Mouse (Mus musculus) adrenal gland, adult 18-20 months (tissue): Measurements from ENCODE around the gene Peg12. TPM values are rescaled to one million over a fixed set of nuclear protein-coding genes. Genes with fewer than 3 reads are reported as not detected.

ENCODE experiments used
- total RNA-seq, 2 experiments: library from RNA; stranded (reverse); gene quantifications; 1 replicate in 1 of 2; 2 replicates in 1 of 2; pipeline ENCODE4 v1.2.3; 2021

The Peg12 gene
- total RNA-seq, 2 experiments from 2014 or later: 0.64 to 1.1 TPM

Other genes starting within 250 kb of the Peg12 start
- 10 to 100 TPM; 69.4 to 80.4 TPM for gene Ndn, start 117.9 kb downstream of the Peg12 start, total RNA-seq
- 1 to 10 TPM in 1 of 2 experiments, under 1 TPM in 1; 0.80 to 1.2 TPM for gene Magel2, start 87.5 kb downstream of the Peg12 start, total RNA-seq
- 1 to 10 TPM; 1.2 to 1.3 TPM for gene Mkrn3, start 44.4 kb downstream of the Peg12 start, total RNA-seq